Mouse (Mus musculus): ENCODE measurements around the gene Chp2. TPM values are rescaled to one million over a fixed set of nuclear protein-coding genes. Genes with fewer than 3 reads are reported as not detected.
"Not testable (repeated sequence)": the region's sequence is repeated elsewhere in the genome, so short reads cannot be mapped to it uniquely, and the experiment has no call there.

Gene Chp2
- total RNA-seq, 1 experiment from 2014 or later, result not detected

GRCm38 (mm10) chr7:122229916-122230315 is 10.6 kb downstream of the Chp2 start:
- ATAC-seq (replicated peaks in 1 of 2; ENCODE audit: insufficient read depth in 1 of 2, low FRiP score in 2 of 2, low TSS enrichment in 1 of 2, low read depth in 1 of 2, poor library complexity in 2 of 2, severe bottlenecking in 2 of 2), result no peak

- no peak for ATAC-seq (replicated peaks in 1 of 2; ENCODE audit: insufficient read depth in 1 of 2, low FRiP score in 2 of 2, low TSS enrichment in 1 of 2, low read depth in 1 of 2, poor library complexity in 2 of 2, severe bottlenecking in 2 of 2)
Observed at GRCm38 (mm10) chr7:122230866-122231265, 11.6 kb downstream of the Chp2 start.

DNA sequence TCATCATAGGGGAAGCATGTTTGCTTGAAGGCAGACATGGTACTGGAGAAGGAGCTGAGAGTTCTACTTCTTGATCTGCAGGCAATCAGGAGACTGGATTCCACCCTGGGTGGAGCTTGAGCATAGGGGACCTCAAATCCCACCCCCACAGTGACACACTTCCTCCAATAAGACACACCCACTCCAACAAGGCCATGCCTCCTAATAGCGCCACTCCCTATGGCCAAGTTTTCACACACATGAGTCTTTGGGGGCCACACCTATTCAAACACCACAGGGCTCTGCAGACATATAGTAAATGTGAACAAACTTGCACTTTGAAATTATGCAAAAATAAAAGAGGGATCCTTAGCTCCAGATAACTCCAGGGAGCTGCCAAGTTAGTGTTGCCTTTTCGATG is 19.6 kb downstream of the Chp2 start:
- no peak for ATAC-seq (replicated peaks in 1 of 2; ENCODE audit: insufficient read depth in 1 of 2, low FRiP score in 2 of 2, low TSS enrichment in 1 of 2, low read depth in 1 of 2, poor library complexity in 2 of 2, severe bottlenecking in 2 of 2)

- ATAC-seq (replicated peaks in 1 of 2; ENCODE audit: insufficient read depth in 1 of 2, low FRiP score in 2 of 2, low TSS enrichment in 1 of 2, low read depth in 1 of 2, poor library complexity in 2 of 2, severe bottlenecking in 2 of 2), result no peak
Observed at GRCm38 (mm10) chr7:122240413-122241119, 21.3 kb downstream of the Chp2 start.

DNA sequence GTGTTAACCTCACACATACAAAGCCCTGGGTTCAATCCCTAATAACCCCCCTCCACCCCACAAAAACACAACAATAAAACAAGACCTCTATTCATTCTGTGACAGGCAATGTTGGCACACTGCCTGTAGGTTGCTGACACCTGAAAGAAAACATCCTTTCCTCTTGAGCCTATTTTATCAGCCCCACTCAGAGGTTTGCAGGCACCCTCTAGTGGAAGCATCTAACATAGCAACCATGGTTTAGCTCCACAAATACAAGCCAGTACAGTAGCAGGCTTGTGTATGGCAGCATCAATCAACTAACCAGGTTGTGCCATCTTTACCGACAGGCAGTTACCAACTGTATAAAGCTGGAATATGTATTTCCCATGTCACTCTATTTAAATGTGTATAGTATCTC is 23.0 kb downstream of the Chp2 start:
- peak; percentile 70 to 79 for ATAC-seq (replicated peaks in 1 of 2; ENCODE audit: insufficient read depth in 1 of 2, low FRiP score in 2 of 2, low TSS enrichment in 1 of 2, low read depth in 1 of 2, poor library complexity in 2 of 2, severe bottlenecking in 2 of 2)

DNA sequence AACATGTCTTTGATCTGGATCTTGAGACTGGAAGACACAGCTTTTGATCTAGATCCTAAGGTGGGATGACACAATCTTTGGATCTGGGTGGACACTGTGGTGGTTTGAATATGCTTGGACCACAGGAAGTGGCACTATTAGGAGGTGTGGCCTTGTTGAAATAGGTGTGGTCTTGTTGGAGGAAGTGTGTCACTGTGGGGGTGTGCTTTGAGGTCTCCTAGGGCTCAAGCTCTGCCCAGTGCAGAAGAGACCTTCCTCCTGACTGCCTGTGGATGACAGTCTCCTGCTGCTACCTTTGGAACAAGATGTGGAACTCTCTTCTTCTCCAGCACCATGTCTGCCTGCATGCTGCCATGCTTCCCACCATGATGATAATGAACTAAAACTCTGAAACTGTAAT is 23.4 kb downstream of the Chp2 start:
- not testable (repeated sequence) for ATAC-seq (replicated peaks in 1 of 2; ENCODE audit: insufficient read depth in 1 of 2, low FRiP score in 2 of 2, low TSS enrichment in 1 of 2, low read depth in 1 of 2, poor library complexity in 2 of 2, severe bottlenecking in 2 of 2)

DNA sequence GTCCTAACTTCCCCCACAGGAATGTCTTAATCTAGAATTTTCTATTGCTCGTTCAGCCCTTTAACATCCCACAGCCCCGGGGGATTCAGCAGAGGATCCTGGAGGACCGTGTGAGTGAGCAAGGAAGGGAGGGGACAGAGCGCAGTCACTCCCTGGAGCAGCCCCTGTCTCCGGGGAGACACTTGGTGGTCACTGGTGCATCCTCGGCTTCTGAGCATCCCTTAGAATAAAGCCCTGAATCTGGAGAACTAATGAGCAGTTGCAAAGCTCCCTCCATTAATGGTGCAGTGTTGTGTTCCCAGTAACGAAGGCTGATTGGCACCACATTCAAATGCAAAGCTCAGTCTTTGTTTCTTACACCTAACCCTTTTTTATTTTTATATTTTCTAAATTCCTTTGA is 24.9 kb downstream of the Chp2 start:
- ATAC-seq (replicated peaks in 1 of 2; ENCODE audit: insufficient read depth in 1 of 2, low FRiP score in 2 of 2, low TSS enrichment in 1 of 2, low read depth in 1 of 2, poor library complexity in 2 of 2, severe bottlenecking in 2 of 2), result no peak

- ATAC-seq (replicated peaks in 1 of 2; ENCODE audit: insufficient read depth in 1 of 2, low FRiP score in 2 of 2, low TSS enrichment in 1 of 2, low read depth in 1 of 2, poor library complexity in 2 of 2, severe bottlenecking in 2 of 2), result no peak
Observed at GRCm38 (mm10) chr7:122244584-122244983, 25.3 kb downstream of the Chp2 start.

DNA sequence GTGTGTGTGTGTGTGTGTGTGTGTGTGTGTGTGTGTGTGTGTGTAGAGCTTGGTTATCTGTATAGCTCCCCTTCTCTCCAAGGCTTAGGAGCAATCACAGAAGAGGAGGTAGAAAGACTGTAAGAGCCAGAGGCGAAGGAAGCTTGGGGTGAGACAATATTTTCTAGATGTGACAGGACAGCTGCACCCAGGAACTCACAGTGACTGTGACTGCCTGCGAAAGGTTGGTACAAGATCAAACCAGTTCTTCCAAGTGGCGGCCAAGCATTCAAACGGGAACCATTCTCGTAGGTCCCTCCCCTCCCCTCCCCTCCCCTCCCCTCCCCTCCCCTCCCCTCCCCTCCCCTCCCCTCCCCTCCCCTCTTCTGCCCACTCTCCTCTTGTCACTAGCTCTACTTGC is 26.7 kb downstream of the Chp2 start:
- no peak for ATAC-seq (replicated peaks in 1 of 2; ENCODE audit: insufficient read depth in 1 of 2, low FRiP score in 2 of 2, low TSS enrichment in 1 of 2, low read depth in 1 of 2, poor library complexity in 2 of 2, severe bottlenecking in 2 of 2)

DNA sequence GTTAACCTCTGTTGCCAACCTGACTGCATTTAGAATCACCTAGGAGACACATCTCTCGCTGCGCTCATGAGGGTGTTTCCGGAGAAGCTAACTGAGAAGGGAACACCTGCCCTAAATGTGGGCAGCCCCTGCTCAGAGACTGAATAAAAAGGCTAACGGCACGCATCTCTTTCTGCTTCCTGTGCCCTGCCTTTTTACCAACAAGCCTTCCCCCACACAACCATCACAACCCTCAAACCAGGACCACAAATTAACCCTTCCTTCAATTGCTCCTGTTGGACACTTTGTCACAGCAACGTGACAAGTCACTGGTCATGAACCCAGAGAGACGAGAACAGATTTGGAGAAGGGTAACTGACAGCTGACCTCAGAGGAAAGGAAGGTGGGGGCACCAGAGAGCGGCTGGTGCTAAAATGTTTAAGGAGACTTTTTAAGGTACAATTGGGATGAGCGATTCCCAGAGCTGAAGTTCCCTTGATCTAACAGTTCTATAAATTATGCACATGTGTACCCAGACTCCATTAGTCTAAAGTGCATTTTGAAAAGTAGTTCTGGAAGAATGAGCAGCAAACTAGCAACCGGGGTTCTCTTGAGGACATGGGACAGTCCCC is 28.1 kb downstream of the Chp2 start:
- no peak for ATAC-seq (replicated peaks in 1 of 2; ENCODE audit: insufficient read depth in 1 of 2, low FRiP score in 2 of 2, low TSS enrichment in 1 of 2, low read depth in 1 of 2, poor library complexity in 2 of 2, severe bottlenecking in 2 of 2)

DNA sequence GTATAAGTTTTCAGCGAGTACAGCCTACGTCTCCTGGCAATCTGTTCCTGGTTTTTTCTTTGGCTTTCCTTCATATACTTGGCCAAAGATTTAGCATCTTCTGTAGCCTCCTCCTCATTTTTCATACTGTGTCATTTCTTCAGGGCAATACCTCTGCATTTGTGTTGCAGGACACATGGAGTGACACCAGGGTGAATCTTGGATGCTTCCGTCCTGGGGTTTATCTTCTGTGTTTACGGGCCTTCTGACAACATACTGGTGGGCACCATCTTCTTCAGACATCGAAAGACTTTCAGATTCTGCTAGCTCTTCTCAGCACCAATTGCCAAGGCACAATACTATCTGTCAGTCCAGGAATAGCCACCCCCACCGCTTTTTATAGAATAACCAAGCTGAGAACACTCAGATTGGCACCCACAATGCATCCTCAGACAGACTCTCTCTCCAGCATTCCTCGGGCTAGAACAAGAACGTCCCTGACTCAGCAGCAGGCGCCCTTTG is 30.1 kb downstream of the Chp2 start:
- no peak for ATAC-seq (replicated peaks in 1 of 2; ENCODE audit: insufficient read depth in 1 of 2, low FRiP score in 2 of 2, low TSS enrichment in 1 of 2, low read depth in 1 of 2, poor library complexity in 2 of 2, severe bottlenecking in 2 of 2)

DNA sequence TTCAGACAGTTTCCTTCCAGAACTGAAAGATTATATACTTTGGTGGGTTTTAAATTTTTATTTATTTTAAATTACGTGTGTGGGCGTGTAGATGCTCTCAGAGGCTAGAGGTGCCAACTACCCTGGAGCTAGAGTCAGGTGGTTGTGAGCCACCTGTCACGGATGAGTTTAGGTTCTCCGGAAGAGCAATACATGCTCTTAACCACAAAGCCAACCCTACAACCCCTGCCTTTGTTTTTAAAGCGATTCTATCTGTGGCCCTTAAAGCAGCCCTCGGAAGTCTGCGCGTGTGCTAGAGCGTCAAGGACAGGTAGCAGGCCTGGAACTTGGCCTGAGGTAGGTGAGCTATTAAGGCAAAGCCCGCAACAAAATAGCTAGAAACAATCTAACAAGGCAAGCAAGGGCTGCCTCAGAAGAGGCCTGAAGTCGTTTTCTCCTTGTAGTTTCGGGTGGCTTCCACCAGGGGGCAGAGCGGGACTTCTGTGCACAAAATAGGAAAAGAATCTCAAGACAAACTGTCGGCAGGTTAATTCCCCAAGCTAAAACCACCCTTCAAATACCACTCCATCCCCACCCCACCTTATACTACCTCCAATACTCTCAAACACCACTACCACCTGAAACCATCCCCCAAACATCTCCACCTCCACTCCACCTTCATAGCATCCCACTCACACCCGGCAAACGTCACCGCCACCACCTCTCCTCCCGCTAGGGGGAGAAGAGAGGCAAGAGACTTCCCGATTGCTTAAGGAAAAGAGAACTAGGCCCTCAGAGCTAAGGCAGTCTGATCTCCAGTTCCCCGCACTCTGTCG is 32.1 kb downstream of the Chp2 start:
- ATAC-seq (replicated peaks in 1 of 2; ENCODE audit: insufficient read depth in 1 of 2, low FRiP score in 2 of 2, low TSS enrichment in 1 of 2, low read depth in 1 of 2, poor library complexity in 2 of 2, severe bottlenecking in 2 of 2), result peak; percentile 94 to 95

DNA sequence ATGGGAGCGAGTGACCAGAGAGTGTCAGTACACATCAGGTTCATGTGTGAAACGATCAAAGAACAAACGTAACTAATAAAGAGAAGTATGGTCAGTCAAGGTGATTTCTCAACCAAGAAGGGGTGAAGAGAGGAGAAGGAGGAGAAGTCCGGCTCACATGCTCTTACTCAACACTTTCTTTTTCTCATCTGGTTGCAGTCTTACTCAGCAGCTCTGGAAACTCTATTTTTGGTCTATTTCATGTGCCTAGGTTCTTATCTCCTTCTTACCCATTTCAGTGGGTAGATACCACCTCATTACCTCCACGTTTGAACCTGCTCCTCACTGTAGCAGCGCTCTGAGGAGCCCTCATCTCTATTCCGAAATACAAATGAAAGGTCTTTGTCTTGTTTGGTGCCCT is 37.4 kb downstream of the Chp2 start:
- no peak for ATAC-seq (replicated peaks in 1 of 2; ENCODE audit: insufficient read depth in 1 of 2, low FRiP score in 2 of 2, low TSS enrichment in 1 of 2, low read depth in 1 of 2, poor library complexity in 2 of 2, severe bottlenecking in 2 of 2)

DNA sequence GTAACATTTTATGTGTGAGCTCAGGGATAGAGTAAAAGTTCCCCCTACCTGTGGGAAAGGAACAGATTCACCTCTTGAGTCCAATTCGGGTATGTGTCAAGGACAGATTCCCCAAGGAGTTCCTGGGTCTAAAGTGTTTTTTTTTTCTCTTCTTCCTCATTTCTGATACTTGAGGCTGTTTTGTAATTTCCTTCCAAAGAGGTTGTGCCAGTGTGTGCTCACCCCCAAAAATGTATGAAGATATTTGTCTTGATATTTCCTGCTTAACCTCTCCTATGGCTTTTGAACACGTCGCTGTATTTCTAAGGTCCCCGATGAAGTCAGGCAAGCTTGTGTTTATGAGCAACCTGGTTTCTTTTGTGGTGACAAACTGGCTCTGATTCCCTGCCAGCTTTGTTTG is 39.2 kb downstream of the Chp2 start:
- peak in 1 of 2 experiments; percentile 61; a peak in 1 of 4 replicates for ATAC-seq (replicated peaks in 1 of 2; ENCODE audit: insufficient read depth in 1 of 2, low FRiP score in 2 of 2, low TSS enrichment in 1 of 2, low read depth in 1 of 2, poor library complexity in 2 of 2, severe bottlenecking in 2 of 2)

GRCm38 (mm10) chr7:122260055-122260602 is 40.8 kb downstream of the Chp2 start:
- peak; percentile 80 to 88 for ATAC-seq (replicated peaks in 1 of 2; ENCODE audit: insufficient read depth in 1 of 2, low FRiP score in 2 of 2, low TSS enrichment in 1 of 2, low read depth in 1 of 2, poor library complexity in 2 of 2, severe bottlenecking in 2 of 2)

GRCm38 (mm10) chr7:122268983-122269486 is 49.7 kb downstream of the Chp2 start:
- ATAC-seq (replicated peaks in 1 of 2; ENCODE audit: insufficient read depth in 1 of 2, low FRiP score in 2 of 2, low TSS enrichment in 1 of 2, low read depth in 1 of 2, poor library complexity in 2 of 2, severe bottlenecking in 2 of 2), result no peak

- no peak for ATAC-seq (replicated peaks in 1 of 2; ENCODE audit: insufficient read depth in 1 of 2, low FRiP score in 2 of 2, low TSS enrichment in 1 of 2, low read depth in 1 of 2, poor library complexity in 2 of 2, severe bottlenecking in 2 of 2)
Observed at GRCm38 (mm10) chr7:122272334-122272733, 53.0 kb downstream of the Chp2 start.
